Mouse (Mus musculus) stomach, embryonic 14.5 days (tissue): ENCODE results near the gene Antxr1. TPM values are rescaled to one million over a fixed set of nuclear protein-coding genes. Genes with fewer than 3 reads are reported as not detected.
A peak's percentile ranks its signal among the peaks of the same experiment; 100 is the strongest.

Experiments
- ATAC-seq: fragments of 200-750 bp; cut with Nextera tagmentation; 2 replicates; pipeline ENCODE4 v1.8.0; 2017; ENCODE audit warnings: low read depth, moderate TSS enrichment; ENCODE audit not compliant: insufficient number of reproducible peaks, insufficient read depth, low FRiP score
- H3K27ac ChIP-seq: fragments of 300-500 bp; sonication (generic); 2 replicates; pipeline ENCODE4 v1.5.1; 2014; ENCODE audit warnings: mild to moderate bottlenecking, low read length, moderate library complexity, mixed read lengths
- H3K27me3 ChIP-seq: fragments of 300-500 bp; sonication (generic); 2 replicates; pipeline ENCODE4 v1.6.1; 2014; ENCODE audit warnings: low read length, control low read depth, mixed read lengths; ENCODE audit not compliant: control insufficient read depth, insufficient read depth
- H3K36me3 ChIP-seq: fragments of 300-500 bp; sonication (generic); 2 replicates; pipeline ENCODE4 v1.6.1; 2014; ENCODE audit warnings: mild to moderate bottlenecking, control low read depth, low read length, moderate library complexity, mixed read lengths; ENCODE audit not compliant: control insufficient read depth, insufficient read depth
- H3K4me1 ChIP-seq: fragments of 300-500 bp; sonication (generic); 2 replicates; pipeline ENCODE4 v1.6.1; 2014; ENCODE audit warnings: low read length, control low read depth, mixed read lengths; ENCODE audit not compliant: control insufficient read depth, insufficient read depth
- H3K4me2 ChIP-seq: fragments of 300-500 bp; sonication (generic); replicated peaks from 2 replicates; pipeline ENCODE4 v1.6.1; 2014; ENCODE audit warnings: low read depth, low read length, control low read depth
- H3K4me3 ChIP-seq: fragments of 300-500 bp; sonication (generic); 2 replicates; pipeline ENCODE4 v1.5.1; 2014; ENCODE audit warnings: low read depth, low read length, control low read depth
- H3K9ac ChIP-seq: fragments of 300-500 bp; sonication (generic); replicated peaks from 2 replicates; pipeline ENCODE4 v1.6.1; 2014; ENCODE audit warnings: low read depth, mild to moderate bottlenecking, control low read depth, low read length, moderate library complexity, mixed read lengths
- H3K9me3 ChIP-seq: fragments of 300-500 bp; sonication (generic); 2 replicates; pipeline ENCODE4 v1.6.1; 2016; ENCODE audit warnings: low read depth, low read length, control low read depth; ENCODE audit not compliant: control insufficient read depth
- WGBS: fragments of 180-500 bp; shearing (Covaris S2); extraction: QIAGEN DNeasy Blood & Tissue Kit; methylation state at CpG from one replicate; pipeline ENCODE4 v1.1.7; 2014; 5-methylcytosine and 5-hydroxymethylcytosine counted together
- polyA plus RNA-seq: library from polyadenylated mRNA; unstranded; fragments of >200 nt; fragmentation: Nextera tagmentation; extraction: Ambion mirVana; gene quantifications from 2 replicates; pipeline ENCODE4 v1.2.1, GENCODE M21; 2014

Gene Antxr1
- polyA plus RNA-seq, 1 experiment from 2014 or later = 13.5 TPM

GRCm38 (mm10) chr6:87184418-87184817, 151.2 kb downstream of the Antxr1 start:
- Histone ChIP-seq H3K4me2 (no peak overlapping the region), H3K27me3 (no peaks in the 10 kb centered on the region), H3K4me3 (no peak overlapping the region), H3K27ac (no peak overlapping the region), H3K4me1 (peaks cover 9% of the 10 kb centered on the region; the same call in 1 of the 2 replicates), H3K9ac (no peak overlapping the region), H3K36me3 (no peaks in the 10 kb centered on the region; the same call in 1 of the 2 replicates), H3K9me3 (no peaks in the 10 kb centered on the region)
- peak; percentile 63; the same call in 1 of the 2 replicates for ATAC-seq
- 88% methylated on average over 3 of the region's 3 CpGs for WGBS

GRCm38 (mm10) chr6:87183981-87184380, 151.6 kb downstream of the Antxr1 start:
- ATAC-seq = no peak; the same call in 1 of the 2 replicates

GRCm38 (mm10) chr6:87183159-87183558, 152.5 kb downstream of the Antxr1 start:
- Histone ChIP-seq H3K27ac (no peak overlapping the region), H3K27me3 (no peaks in the 10 kb centered on the region), H3K4me3 (no peak overlapping the region), H3K36me3 (peaks cover 2% of the 10 kb centered on the region; the same call in 1 of the 2 replicates), H3K9ac (no peak overlapping the region), H3K9me3 (no peaks in the 10 kb centered on the region), H3K4me2 (no peak overlapping the region), H3K4me1 (peaks cover 9% of the 10 kb centered on the region; the same call in 1 of the 2 replicates)
- no peak for ATAC-seq
- 71% methylated on average over 8 of the region's 8 CpGs for WGBS

More at GRCm38 (mm10) chr6:87183981-87184380, 151.6 kb downstream of the Antxr1 start:
- H3K9ac ChIP-seq = no peak overlapping the region
- peaks cover 9% of the 10 kb centered on the region; the same call in 1 of the 2 replicates for H3K4me1 ChIP-seq
- no peak overlapping the region for H3K4me2 ChIP-seq
- WGBS = 81% methylated on average over 11 of the region's 11 CpGs
- H3K36me3 ChIP-seq = no peaks in the 10 kb centered on the region; the same call in 1 of the 2 replicates
- no peak overlapping the region for H3K4me3 ChIP-seq
- H3K9me3 ChIP-seq = no peaks in the 10 kb centered on the region
- no peaks in the 10 kb centered on the region for H3K27me3 ChIP-seq
- H3K27ac ChIP-seq = no peak overlapping the region

GRCm38 (mm10) chr6:87182736-87183135, 152.9 kb downstream of the Antxr1 start:
- H3K9me3 ChIP-seq = no peaks in the 10 kb centered on the region
- WGBS = 85% methylated on average over 6 of the region's 6 CpGs
- H3K4me1 ChIP-seq = peaks cover 9% of the 10 kb centered on the region; the same call in 1 of the 2 replicates
- no peak overlapping the region for H3K4me2 ChIP-seq
- no peaks in the 10 kb centered on the region for H3K27me3 ChIP-seq
- H3K9ac ChIP-seq = no peak overlapping the region
- H3K27ac ChIP-seq = no peak overlapping the region
- ATAC-seq = no peak
- H3K36me3 ChIP-seq = peaks cover 4% of the 10 kb centered on the region; the same call in 1 of the 2 replicates
- no peak overlapping the region for H3K4me3 ChIP-seq

GRCm38 (mm10) chr6:87171461-87171860, 164.2 kb downstream of the Antxr1 start:
- Histone ChIP-seq H3K27ac (no peak overlapping the region), H3K36me3 (peaks cover 9% of the 10 kb centered on the region; the same call in 1 of the 2 replicates), H3K4me3 (no peak overlapping the region), H3K4me1 (no peaks in the 10 kb centered on the region), H3K9ac (no peak overlapping the region), H3K27me3 (no peaks in the 10 kb centered on the region), H3K4me2 (no peak overlapping the region), H3K9me3 (no peaks in the 10 kb centered on the region)
- 77% methylated on average over 3 of the region's 3 CpGs for WGBS
- no peak for ATAC-seq

GRCm38 (mm10) chr6:87170875-87171274, 164.7 kb downstream of the Antxr1 start:
- H3K27me3 ChIP-seq = no peaks in the 10 kb centered on the region
- no peaks in the 10 kb centered on the region for H3K9me3 ChIP-seq
- H3K4me3 ChIP-seq = no peak overlapping the region
- peaks cover 7% of the 10 kb centered on the region; the same call in 1 of the 2 replicates for H3K36me3 ChIP-seq
- no peak for ATAC-seq
- WGBS = 88% methylated on average over 6 of the region's 6 CpGs
- no peak overlapping the region for H3K27ac ChIP-seq
- no peaks in the 10 kb centered on the region for H3K4me1 ChIP-seq
- H3K9ac ChIP-seq = no peak overlapping the region
- no peak overlapping the region for H3K4me2 ChIP-seq

- 89% methylated on average over 6 of the region's 6 CpGs for WGBS
- no peak overlapping the region for H3K4me2 ChIP-seq
- peaks cover 4% of the 10 kb centered on the region; the same call in 1 of the 2 replicates for H3K36me3 ChIP-seq
- no peak overlapping the region for H3K4me3 ChIP-seq
- H3K9me3 ChIP-seq = no peaks in the 10 kb centered on the region
- H3K27ac ChIP-seq = no peak overlapping the region
- ATAC-seq = no peak
- no peaks in the 10 kb centered on the region for H3K27me3 ChIP-seq
- no peaks in the 10 kb centered on the region for H3K4me1 ChIP-seq
- H3K9ac ChIP-seq = no peak overlapping the region
Measured at GRCm38 (mm10) chr6:87170277-87170676, 165.3 kb downstream of the Antxr1 start.

GRCm38 (mm10) chr6:87168021-87168420, 167.6 kb downstream of the Antxr1 start:
- Histone ChIP-seq H3K4me3 (no peak overlapping the region), H3K36me3 (peaks cover 4% of the 10 kb centered on the region; the same call in 1 of the 2 replicates), H3K9ac (no peak overlapping the region), H3K4me1 (no peaks in the 10 kb centered on the region), H3K27ac (no peak overlapping the region), H3K27me3 (no peaks in the 10 kb centered on the region), H3K4me2 (no peak overlapping the region), H3K9me3 (no peaks in the 10 kb centered on the region)
- WGBS = 81% methylated on average over 9 of the region's 9 CpGs
- no peak for ATAC-seq
